Mouse (Mus musculus): ENCODE measurements around the gene Nipal3. TPM values are rescaled to one million over a fixed set of nuclear protein-coding genes. Genes with fewer than 3 reads are reported as not detected.

The Nipal3 gene
- total RNA-seq, 2 experiments from 2014 or later, result 93.9 to 94.9 TPM

GRCm38 (mm10) chr4:135429990-135430760 lies 64.7 kb downstream of the Nipal3 start:
- no peak for DNase-seq (ENCODE audit: extremely low spot score in 1 of 2, low spot score in 2 of 2)
- no peak for TF ChIP-seq CTCF (IDR thresholded peaks at IDR 0.05)
- intact Hi-C loops (cut with DNase I), result no loop called here
- Histone ChIP-seq H3K4me3 (no peak overlapping the region), H3K27ac (no peak overlapping the region)

- no peak overlapping the region for H3K4me3 ChIP-seq
- TF ChIP-seq CTCF (IDR thresholded peaks at IDR 0.05), result no peak
- intact Hi-C loops (cut with DNase I), result no loop called here
- no peak overlapping the region for H3K27ac ChIP-seq
- no peak for DNase-seq (ENCODE audit: extremely low spot score in 1 of 2, low spot score in 2 of 2)
These were observed 65.5 kb downstream of the Nipal3 start for GRCm38 (mm10) chr4:135429383-135429782.

GRCm38 (mm10) chr4:135426587-135426986 lies 68.3 kb downstream of the Nipal3 start:
- no peak for TF ChIP-seq CTCF (IDR thresholded peaks at IDR 0.05)
- Histone ChIP-seq H3K4me3 (no peak overlapping the region), H3K27ac (no peak overlapping the region)
- no peak for DNase-seq (ENCODE audit: extremely low spot score in 1 of 2, low spot score in 2 of 2)
- intact Hi-C loops (cut with DNase I), result no loop called here

- no peak overlapping the region for H3K4me3 ChIP-seq
- H3K27ac ChIP-seq, result no peak overlapping the region
- intact Hi-C loops (cut with DNase I), result no loop called here
- no peak for TF ChIP-seq CTCF (IDR thresholded peaks at IDR 0.05)
- DNase-seq (ENCODE audit: extremely low spot score in 1 of 2, low spot score in 2 of 2), result peak; percentile 53 to 70
These were observed 69.2 kb downstream of the Nipal3 start for GRCm38 (mm10) chr4:135425625-135426024.

- DNase-seq (ENCODE audit: extremely low spot score in 1 of 2, low spot score in 2 of 2), result no peak
- H3K27ac ChIP-seq, result no peak overlapping the region
- no peak overlapping the region for H3K4me3 ChIP-seq
- intact Hi-C loops (cut with DNase I), result no loop called here
- no peak for TF ChIP-seq CTCF (IDR thresholded peaks at IDR 0.05)
These were observed 73.9 kb downstream of the Nipal3 start for GRCm38 (mm10) chr4:135420961-135421360.

GRCm38 (mm10) chr4:135420416-135420815 lies 74.4 kb downstream of the Nipal3 start:
- Histone ChIP-seq H3K4me3 (no peak overlapping the region), H3K27ac (no peak overlapping the region)
- intact Hi-C loops (cut with DNase I), result no loop called here
- no peak for DNase-seq (ENCODE audit: extremely low spot score in 1 of 2, low spot score in 2 of 2)
- no peak for TF ChIP-seq CTCF (IDR thresholded peaks at IDR 0.05)

- H3K27ac ChIP-seq, result no peak overlapping the region
- DNase-seq (ENCODE audit: extremely low spot score in 1 of 2, low spot score in 2 of 2), result no peak
- no peak for TF ChIP-seq CTCF (IDR thresholded peaks at IDR 0.05)
- intact Hi-C loops (cut with DNase I), result no loop called here
- no peak overlapping the region for H3K4me3 ChIP-seq
These were observed 74.8 kb downstream of the Nipal3 start for GRCm38 (mm10) chr4:135419996-135420395.

- no peak for TF ChIP-seq CTCF (IDR thresholded peaks at IDR 0.05)
- no peak for DNase-seq (ENCODE audit: extremely low spot score in 1 of 2, low spot score in 2 of 2)
- no peak overlapping the region for H3K4me3 ChIP-seq
- no peak overlapping the region for H3K27ac ChIP-seq
- intact Hi-C loops (cut with DNase I), result no loop called here
These were observed 78.5 kb downstream of the Nipal3 start for GRCm38 (mm10) chr4:135416367-135416766.

GRCm38 (mm10) chr4:135413491-135413890 lies 81.3 kb downstream of the Nipal3 start:
- no peak for TF ChIP-seq CTCF (IDR thresholded peaks at IDR 0.05)
- Histone ChIP-seq H3K4me3 (no peak overlapping the region), H3K27ac (no peak overlapping the region)
- DNase-seq (ENCODE audit: extremely low spot score in 1 of 2, low spot score in 2 of 2), result no peak
- intact Hi-C loops (cut with DNase I), result no loop called here

GRCm38 (mm10) chr4:135411633-135412032 lies 83.2 kb downstream of the Nipal3 start:
- intact Hi-C loops (cut with DNase I), result loop anchor here (1.0 to 2.0 kb wide), 2 partner anchors 29 to 53 kb away; no protein-coding TSS in a partner anchor
- no peak overlapping the region for H3K4me3 ChIP-seq
- no peak overlapping the region for H3K27ac ChIP-seq
- DNase-seq (ENCODE audit: extremely low spot score in 1 of 2, low spot score in 2 of 2), result peak; percentile 53 to 57
- TF ChIP-seq CTCF (IDR thresholded peaks at IDR 0.05), result peak; percentile 91

- H3K27ac ChIP-seq, result no peak overlapping the region
- no peak for TF ChIP-seq CTCF (IDR thresholded peaks at IDR 0.05)
- no peak overlapping the region for H3K4me3 ChIP-seq
- intact Hi-C loops (cut with DNase I), result no loop called here
- peak in 1 of 2 experiments; percentile 45 for DNase-seq (ENCODE audit: extremely low spot score in 1 of 2, low spot score in 2 of 2)
These were observed 88.7 kb downstream of the Nipal3 start for GRCm38 (mm10) chr4:135406180-135406579.

GRCm38 (mm10) chr4:135404916-135405315 lies 89.9 kb downstream of the Nipal3 start:
- Histone ChIP-seq H3K4me3 (no peak overlapping the region), H3K27ac (no peak overlapping the region)
- DNase-seq (ENCODE audit: extremely low spot score in 1 of 2, low spot score in 2 of 2), result no peak
- intact Hi-C loops (cut with DNase I), result no loop called here
- TF ChIP-seq CTCF (IDR thresholded peaks at IDR 0.05), result no peak

- no peak for TF ChIP-seq CTCF (IDR thresholded peaks at IDR 0.05)
- Histone ChIP-seq H3K27ac (no peak overlapping the region), H3K4me3 (no peak overlapping the region)
- intact Hi-C loops (cut with DNase I), result no loop called here
- DNase-seq (ENCODE audit: extremely low spot score in 1 of 2, low spot score in 2 of 2), result no peak
These were observed 90.8 kb downstream of the Nipal3 start for GRCm38 (mm10) chr4:135404048-135404447.

Measured in left cerebral cortex, adult 2 months (tissue).